Mouse (Mus musculus): ENCODE data around the gene Dand5.

GRCm38 (mm10) chr8:84789855-84790486, 32.7 kb downstream of the Dand5 start:
- TF ChIP-seq CTCF (IDR thresholded peaks at IDR 0.05; ENCODE audit: extremely low read depth, insufficient read depth, insufficient read length, insufficient replicate concordance), result no peak
- no peak for TF ChIP-seq POLR2A (IDR thresholded peaks at IDR 0.05; ENCODE audit: low read depth, low read length)

Data from spleen, adult 2 months (tissue).